Mouse (Mus musculus): ENCODE measurements around the gene Spo11.

Gene Spo11

DNA sequence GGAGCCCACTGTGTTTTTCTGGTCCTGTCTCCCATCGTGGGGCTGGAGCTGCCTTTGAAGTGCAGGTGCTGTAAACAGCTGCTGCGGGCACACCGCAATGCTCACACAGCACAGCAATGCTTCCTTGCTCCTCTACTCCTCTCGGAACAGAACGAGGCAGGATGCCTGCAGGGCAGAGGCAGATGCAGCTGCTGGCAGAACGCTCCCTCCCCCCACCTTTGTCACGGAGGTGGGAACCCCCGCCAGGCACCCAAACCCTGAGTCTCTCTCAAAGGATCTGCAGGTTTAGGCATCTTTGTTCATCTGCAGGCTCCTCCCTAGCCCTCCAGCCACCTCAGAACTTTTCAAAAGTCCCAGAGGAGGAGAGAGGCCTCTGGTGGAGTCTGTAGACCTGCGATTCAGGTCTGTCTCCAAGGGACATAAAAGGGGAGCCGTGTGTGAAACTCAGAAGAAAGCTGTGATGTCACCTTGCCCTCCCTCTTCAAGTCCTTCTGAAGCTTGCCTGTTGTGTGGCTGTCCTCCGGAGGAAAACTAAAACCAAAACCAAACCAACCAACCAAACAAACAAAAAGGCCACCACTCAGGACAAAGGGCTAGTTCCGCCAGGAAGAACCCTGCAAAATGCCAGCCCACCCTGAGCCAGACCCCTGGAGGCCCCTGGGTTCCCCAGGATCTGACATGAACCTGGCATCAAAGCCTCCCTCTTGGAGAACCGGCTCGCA lies at the start of gene Spo11:
Gene Spo11, plus strand, starts transcription at position 292 of the 722 bp plus-strand sequence.
- DNase-seq (ENCODE audit: extremely low read depth, low read depth) = no peak

DNA sequence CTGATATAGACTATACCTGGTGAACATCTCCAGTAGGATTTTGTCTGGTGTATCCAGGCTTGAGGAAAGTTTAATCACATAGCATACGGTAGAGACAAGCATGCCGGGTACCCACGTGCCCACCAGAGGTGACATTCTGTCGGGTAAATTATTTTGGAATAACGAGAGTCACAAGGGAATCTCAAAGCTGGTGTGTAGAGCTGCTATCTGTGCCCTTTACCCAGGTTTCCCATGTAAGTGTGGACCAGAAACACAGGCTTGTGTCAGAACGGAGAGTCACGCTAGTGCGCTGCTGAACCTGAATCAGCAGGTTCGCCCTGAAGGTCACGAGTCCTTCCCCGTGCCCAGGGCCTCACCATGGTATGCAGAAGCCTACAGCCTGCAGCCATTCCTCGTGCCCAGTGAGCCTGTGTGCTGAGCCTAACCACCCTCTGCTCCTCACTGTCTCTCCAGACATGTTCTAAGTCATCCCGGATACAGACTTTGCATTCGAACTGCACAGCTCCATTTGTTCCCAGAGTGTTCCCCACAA lies 47.5 kb upstream of the Spo11 start:
- DNase-seq (ENCODE audit: extremely low read depth, low read depth) = no peak

DNA sequence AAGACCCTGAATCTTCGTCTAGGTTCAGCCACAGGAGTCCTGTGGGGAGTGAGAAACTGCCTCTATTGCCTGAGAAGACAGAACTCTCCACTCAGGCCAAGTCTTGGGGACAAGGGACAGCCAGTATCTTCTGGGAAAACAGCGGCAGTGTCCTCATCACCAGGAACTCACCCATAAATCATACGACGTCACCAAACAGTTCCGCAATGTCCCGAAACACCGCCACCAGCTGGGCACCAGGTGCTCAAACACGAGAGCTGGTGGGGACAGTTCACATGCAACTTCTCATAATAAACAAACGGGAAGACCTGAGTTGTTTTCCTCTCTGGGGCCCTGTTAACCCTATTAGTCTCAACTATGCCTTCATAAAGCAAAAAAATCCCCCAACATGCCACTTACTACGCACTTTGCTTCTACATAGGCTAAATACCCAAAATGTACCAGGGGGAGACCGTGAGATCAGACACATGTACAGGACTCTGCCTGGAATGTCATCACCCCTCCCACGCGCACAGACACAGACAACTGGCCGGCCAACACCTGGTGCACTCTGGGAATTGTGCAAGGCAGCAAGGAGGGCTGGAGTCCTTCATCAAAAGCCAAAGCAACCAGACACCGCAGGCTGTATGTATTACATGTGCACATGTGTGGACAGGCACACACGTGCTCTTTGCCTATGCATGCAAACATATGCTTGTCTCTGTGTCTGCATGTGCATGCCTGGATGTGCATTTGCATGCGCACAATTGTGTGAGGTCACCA lies 46.2 kb upstream of the Spo11 start:
- DNase-seq (ENCODE audit: extremely low read depth, low read depth) = no peak

DNA sequence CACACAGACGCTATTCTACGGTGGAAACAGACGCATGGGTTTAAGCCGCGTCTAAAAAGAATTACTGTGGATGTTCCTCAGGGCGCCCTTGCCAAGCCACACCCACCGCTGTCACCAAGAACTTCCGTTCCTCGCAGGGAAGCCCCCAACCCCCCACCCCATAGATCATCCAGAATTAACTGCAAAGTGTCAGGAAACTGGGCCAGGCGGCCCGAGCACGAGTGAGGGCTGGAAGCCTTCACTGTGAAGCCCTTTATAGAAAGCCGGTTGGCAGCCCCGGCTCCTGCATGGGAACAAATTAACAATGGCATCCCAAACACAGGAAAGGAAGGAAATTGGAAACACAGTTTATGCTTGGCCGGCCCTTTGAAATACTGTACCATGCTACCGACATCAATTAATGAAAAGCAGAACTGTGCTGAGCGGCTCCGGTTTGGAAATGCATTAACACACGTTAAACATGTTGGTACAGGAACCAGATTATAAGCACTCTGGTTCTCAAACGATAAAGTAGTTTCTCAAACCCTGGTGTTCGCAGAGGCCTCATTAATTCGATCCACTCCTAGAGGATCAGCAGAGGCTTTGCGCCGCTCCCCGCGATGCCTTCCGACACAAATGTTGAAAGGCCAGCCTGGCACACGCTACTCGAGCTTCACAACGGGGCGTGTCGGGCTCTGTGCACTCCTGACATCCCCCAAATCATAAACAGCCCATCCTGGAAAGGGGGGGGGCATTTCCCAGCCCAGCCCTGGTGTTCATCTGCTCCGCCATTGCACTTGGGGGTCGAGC lies 43.7 kb upstream of the Spo11 start:
- no peak for DNase-seq (ENCODE audit: extremely low read depth, low read depth)

DNA sequence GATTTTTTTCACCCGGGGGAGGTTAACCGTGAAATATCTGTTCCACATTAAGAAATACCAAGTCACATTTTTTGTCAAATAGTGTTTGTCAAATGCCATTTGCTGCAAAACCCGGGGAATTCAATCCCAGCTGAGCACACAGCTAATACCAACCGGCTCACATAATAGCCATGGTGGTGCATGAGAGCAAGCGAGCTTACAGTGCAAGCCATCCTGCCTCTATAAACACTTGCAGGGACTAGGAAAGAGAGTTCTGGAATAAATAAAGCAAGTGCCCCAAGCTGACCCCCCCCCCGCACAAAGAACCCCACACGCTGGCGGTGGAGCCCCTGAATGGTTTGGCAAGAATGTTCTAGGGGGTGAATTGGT lies 43.1 kb upstream of the Spo11 start:
- no peak for DNase-seq (ENCODE audit: extremely low read depth, low read depth)

DNA sequence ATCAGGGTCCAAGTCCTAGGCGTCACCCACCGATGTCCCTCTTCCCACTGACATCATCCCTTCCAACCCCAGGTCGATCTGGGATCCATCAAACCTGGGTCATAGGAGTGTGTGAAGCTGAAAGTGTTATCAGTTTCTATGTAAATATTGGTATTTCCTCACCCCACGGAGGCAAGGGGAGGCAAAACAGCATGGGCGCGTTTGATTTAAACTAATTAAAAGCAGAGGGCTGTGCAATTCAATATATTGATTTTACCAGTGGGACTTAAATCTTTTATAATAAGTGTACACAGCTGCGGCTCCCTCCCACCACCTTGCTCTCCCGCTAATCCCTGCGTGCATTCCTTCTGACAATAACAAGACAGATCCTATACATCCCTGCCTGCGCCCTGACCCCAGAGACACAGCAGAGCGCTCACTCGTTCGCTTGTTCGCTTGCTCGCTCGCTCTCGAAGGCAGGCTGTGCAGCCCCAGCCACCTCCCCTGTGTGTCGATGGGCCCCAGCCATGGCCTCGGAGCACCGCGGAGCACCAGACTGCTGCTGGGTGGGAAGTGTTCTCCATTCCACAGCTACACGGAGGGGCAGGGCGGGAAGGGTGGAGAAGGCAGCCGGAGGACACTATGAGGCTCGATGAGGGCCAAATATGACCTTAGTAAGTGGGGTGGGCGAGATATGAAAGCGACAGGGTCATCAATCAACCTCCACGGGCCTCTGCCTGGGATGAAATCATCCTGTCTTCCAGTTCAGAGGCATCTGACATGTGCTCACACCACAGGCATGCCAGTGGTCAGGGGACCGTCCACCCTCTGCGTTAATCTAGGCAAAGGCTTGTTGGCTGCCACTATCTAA lies 42.4 kb upstream of the Spo11 start:
- no peak for DNase-seq (ENCODE audit: extremely low read depth, low read depth)

DNA sequence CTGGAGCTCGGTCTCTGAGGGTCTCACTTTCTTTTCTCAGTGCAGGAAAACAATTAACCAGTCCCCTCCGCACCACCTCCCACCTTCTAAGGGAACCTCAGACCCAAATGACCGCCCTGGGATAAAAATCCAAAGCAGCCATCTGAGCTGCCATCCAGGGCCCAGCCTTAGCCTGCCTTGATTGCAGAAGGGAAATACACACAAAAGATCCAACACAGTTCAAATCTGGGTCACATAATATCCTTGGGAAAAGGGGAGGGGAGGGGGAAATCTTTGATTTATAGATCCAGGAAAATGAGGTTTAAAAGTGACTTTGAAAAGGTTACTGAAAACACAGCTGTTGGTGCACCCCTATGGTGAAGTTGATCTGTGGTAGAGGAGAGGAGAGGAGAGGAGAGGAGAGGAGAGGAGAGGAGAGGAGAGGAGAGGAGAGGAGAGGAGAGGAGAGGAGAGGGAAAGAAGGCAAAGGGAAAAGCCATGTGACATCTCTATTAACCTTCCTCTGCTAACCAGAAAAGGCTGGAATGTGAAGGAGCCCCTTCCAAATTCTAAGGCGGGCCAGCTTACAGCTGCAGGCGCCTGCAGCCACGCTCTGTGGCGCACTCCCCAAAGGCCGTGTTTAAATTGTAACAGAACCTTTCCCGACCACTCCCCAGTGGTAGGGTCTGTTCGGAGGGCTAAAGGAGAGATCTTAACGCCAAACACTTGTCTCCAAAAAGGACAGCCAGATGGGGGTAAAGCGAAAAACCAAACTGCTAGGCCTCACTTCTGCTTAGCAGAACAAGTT lies 41.5 kb upstream of the Spo11 start:
- DNase-seq (ENCODE audit: extremely low read depth, low read depth) = no peak

DNA sequence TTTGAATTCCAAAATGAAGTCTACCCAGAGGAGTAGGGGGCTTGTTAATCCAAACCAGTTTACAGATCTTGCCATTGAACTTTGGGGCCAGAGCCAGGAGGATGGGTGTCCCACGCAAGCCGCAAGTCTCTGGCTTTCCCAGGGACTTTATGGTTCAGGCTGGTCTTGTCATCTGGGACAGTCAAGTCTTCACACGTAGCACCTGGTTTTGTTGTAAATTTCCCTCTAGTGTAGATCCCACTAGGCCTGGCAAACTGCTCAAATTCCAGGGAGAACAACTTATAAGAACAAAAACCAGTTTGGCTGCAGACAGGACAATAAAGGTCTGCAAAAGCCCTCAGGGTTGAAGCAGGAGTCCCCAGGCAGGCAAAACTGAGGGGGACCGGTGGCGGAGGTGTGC lies 40.7 kb upstream of the Spo11 start:
- DNase-seq (ENCODE audit: extremely low read depth, low read depth) = no peak

DNA sequence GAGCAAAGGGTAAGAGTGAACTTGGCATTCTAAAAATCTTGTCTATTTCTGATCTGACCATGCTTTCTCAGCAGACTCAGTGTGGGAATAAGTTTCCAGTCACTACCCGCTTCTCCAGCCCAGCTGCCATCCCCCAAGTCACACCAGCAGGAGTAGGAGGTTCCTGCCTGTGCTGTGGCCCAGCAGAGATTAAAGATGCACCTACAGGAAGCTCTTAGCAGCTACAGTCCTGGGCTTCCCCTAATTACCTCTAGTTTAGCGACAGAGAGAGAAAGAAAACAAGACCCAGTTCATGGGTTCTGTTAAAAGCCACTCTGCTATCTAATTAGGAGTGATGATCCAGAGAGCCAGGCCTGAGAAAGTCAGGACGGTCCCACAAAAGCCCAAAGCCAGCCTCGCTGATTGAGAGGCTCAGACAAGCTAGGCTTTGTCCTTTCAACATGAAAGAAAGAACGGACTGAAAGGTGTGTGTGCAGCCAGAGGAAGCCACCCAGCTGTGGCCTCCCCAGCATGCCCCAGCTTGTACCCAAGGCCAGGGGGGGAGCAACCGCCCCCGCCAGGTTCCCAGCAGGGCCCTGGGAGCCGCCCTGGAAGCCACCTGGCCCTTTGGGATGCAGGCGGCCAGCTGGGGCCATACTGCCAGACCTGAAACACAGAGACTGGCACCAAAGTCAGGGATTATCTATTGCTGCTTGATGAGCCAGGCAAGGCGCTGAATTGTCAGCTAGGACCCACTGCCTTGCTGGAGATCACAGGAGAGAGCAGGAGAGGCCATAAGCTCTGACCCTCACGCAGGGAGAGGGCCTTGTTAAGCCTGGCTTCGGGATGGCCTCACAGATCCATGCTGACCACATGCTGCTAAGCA lies 39.9 kb upstream of the Spo11 start:
- DNase-seq (ENCODE audit: extremely low read depth, low read depth) = no peak

DNA sequence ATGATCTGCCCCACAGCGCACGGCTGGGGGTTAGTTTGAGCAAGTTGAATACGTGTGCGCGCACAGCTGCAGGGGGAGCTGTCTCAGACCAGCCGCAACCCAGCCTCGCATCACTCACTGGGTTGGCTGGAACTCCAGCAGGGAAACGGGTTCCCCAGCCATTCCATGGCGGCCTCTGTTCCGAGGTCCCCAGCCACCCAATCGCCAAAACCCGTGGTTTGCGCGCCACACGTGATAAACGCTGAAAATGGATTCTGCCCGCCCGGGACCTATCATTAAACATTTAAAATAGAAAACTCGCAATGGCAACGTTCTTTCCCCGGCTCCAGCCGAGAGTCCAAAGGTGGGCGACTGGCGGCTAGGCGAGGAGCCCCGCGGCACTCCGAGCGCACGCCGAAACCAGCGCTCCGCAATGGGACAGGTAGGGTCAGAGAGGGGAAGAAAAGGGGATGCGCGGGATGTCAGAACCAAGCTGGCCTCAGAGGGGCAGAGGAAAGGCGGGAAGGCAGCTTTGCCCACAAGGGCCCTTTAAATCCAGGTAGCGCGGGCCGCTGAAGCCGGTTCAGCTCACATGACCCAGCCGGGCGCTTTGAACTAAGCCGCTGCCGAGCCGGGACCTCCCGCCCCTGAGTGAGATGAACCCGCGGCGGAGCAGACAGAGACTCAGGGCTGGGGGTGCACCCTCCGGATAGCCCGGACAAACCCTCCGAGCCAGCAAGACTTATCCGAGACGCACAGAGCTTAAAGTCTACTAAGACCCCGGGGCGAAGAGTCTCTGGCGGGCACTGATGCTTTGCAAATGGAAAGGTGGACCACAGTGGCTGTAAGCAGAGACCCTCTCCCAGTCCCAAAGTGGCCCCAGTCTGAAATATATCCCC lies 38.5 kb upstream of the Spo11 start:
- no peak for DNase-seq (ENCODE audit: extremely low read depth, low read depth)

DNA sequence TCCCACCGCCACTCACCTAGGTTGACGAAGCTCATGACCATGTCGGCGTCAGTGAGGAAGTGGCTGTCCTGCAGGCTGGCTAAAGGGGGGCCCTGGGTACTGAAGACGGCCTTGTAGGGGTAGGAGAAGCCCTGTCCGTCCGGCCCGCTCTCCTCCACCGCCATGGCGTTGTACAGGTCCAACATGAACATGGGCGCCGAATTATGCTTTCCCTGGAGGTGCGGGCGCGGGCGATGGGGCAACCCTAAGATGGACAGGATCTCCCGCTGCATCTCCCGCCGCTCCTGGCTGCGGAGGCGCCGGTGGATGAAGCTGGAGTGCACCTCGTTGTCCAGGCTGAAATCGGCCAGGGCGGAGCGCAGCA lies 37.9 kb upstream of the Spo11 start:
- DNase-seq (ENCODE audit: extremely low read depth, low read depth) = no peak

DNA sequence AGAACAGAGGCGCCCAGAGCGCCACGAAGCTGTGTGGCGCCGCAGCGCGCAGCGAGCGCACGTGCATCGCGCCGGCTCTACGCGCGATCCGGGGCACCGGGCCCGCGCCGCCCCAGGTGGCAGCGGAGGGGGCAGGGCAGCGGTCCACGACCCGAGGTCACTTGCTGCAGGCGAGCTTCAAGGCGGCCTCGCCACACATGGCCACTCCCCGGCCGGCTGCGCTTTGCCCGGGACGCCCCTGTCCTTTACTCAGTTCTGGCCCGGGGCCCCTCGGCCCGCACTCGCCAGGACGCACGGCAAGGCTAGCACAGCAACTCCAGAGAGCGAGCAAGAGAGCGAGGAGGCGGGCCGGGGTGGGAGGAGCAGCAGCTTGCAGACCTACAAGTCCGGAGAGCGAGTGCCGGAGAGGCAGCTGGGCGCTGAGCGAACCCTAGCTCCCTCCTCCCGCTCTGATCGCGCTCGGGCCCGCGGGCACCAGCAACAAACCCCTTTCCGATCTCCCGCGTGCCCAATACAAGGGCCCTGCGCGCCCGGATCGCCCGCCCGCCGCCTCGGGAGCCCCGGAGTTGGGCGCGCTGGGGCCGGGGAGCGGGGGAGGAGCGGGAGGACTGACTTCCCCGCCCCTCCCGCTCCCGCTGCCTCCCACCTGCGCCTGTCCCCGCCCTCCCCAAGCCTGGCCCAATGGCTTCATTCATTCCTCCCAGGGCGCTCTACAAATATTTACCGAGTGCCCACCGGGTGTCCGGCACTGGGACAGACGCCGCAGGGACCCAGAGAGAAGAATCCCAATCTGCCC lies 37.3 kb upstream of the Spo11 start, which contains the start of gene Bmp7:
Gene Bmp7, minus strand, starts transcription at position 319 of the 796 bp plus-strand sequence.
- no peak for DNase-seq (ENCODE audit: extremely low read depth, low read depth)

DNA sequence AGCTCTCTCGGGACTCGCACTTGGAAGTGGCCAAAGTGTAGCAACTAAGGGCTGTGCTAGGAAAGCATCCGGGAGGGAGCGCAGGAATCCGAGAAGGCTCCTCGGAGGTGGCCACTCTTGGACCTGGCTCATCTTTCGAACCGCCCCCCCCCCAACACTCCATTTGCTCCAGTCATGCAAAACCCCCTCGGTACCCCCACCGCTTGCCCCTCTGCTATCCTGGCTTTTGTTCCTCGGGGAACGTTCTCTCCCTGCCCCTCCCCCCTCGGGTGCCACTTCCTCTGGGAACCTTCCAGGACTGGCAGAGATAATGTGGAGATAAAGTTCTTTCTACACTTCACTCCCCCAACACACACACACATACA lies 36.7 kb upstream of the Spo11 start:
- no peak for DNase-seq (ENCODE audit: extremely low read depth, low read depth)

DNA sequence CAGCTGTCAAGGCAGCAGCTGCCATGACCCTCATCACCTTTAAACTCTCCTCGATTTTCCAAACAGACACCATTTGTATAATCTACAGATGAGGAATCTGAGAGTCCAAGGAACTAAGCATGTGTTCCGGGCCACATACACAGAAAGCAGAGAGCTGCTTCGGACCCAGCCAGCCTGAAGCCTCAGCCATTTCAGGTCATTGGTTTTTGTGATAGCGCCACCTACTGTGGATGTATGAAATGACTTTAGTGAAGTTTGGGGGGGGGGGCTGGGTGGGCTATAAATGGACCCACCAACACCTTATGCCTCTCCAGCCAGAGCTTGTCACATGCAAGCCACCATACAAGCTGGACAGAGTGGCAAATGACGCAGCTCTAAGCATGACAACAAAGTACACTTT lies 28.4 kb upstream of the Spo11 start:
- no peak for DNase-seq (ENCODE audit: extremely low read depth, low read depth)

DNA sequence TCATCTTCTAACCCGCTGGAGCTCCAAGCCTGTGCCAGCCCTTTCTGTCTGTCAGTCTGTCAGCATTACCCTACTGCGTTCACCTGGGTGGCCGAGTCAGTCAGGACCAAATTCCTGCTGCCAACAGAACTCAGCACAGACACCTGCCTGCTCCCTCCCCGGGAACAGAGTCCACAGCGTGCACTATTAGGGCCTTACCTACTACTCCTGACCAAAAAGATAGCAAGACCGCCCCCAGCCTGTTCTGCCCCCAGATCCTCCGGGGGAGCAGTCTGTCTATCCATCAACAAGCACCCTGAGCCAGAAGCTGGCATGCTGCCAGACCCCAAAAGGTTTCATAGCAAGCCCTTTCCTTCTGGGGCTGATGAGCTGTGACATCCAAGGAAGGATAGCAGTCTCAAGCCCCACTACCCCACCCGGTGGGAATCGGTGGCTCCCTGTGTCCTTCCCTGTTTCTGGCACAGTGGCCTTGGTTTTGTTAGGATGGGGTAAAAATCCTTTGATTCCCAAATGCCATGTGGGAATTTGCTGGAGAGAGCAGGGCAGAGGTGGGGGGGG lies 27.3 kb upstream of the Spo11 start:
- DNase-seq (ENCODE audit: extremely low read depth, low read depth) = no peak

DNA sequence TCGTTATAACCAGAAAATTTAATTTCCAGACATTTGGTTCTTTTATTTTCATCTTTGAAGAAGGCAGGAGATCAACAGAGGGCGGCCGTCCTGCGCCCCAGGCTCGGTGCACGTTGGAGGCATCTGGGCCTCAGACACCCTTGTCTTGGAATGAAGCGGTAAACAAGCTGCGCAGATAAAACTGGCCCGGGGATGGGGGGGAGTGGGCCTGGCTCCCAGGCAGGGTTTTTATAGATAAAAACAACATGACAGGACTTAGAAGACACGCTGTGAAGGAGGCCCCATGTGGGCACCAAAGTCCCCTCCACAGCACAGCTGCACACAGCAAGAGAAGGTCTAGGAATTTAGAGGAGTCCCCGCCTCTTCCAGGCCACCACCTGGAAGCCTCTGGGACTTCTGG lies 26.8 kb upstream of the Spo11 start:
- DNase-seq (ENCODE audit: extremely low read depth, low read depth) = no peak

DNA sequence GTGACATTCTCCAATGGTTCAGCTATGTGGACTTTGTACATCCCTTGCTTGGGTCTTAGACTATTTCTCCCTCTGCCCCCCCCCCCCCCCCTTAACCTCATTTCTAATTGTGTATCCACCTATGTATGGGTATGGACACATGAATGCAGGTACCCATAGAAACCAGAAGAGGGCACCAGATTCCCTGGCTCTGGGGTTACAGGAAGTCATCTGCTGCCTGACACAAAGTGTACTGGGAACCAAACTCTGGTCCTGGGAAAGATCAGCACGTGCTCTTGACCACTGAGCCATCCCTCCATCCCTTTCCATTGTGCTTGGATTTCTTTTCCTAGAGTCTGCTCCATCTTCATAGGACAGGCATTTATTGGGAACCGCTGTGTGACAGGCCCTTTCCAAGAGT lies 25.5 kb upstream of the Spo11 start:
- no peak for DNase-seq (ENCODE audit: extremely low read depth, low read depth)
